Mouse (Mus musculus): ENCODE data around the gene Col23a1.

Gene Col23a1

DNA sequence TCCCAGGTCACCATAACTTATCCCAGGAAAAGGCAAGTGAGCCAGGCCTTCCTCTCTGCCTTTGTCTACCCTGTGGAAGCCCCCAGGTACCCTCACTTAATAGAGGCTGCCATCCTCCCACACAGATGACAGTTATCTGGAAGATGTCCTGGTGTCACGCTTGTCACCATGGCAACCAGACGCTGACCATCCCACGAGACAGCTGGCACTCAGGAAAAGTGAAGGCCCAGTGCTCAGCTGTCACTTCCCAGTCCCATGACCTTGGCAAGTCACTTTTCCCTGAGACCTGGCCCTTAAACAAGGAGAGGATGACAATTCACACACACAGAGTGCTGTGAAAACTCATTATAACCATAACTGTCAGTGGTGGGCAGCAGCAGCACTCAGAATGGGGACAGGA lies 262.4 kb downstream of the Col23a1 start:
- DNase-seq: no peak

DNA sequence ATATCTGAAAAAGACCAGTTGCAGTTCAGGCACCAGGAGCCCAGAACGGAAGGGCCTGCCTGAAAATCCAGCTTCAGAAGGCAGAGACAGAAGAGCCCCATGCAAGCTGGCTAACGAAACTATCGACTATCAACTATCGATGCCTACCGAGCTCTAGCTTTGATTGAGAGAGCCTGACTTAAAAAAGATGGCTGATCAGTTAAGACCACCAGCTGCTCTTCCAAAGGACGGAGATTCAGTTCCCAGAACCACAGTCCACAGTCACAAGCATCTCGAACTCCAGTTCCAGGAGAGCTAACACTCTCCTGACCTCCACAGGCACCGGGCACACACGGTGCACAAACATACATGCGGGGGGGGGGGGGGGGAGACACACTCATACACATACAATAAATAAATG lies 264.9 kb downstream of the Col23a1 start:
- no peak for DNase-seq

DNA sequence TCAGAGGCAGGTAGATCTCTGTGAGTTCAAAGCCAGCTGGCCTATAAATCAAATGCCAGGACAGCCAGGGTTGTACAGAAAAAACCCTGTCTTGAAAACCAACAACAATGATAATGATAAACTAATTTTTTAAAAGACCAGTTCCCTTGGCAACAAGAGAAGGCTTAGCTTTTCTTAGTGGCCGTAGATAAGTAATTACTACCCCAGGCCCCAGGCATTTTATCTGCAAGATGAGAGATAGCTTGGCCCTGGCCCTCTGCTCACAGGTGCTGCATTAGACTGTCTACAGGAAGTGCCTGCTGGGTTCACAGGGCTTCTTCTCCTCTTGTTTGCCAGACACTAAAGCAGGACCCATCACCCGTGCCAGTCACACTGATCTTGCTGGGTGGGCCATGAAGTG lies 265.3 kb downstream of the Col23a1 start:
- DNase-seq: no peak

DNA sequence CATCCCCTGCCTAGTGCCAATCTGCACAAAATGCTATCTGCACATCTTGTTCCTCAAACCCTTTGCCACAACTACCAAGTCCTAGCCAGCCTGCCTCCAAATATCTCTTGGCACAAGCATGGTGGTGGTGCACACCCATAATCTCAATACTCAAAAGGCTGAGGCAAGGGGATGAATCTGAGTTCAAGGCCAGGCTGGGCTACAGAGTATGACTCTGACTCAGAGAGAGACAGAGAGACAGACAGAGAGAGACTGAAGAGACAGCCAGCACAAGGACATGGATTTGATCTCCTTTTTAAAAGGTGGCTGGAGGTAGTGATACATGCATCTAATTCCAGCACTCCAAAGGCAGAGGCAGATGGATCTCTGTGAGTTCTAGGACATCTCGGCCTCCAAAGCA lies 273.6 kb downstream of the Col23a1 start:
- DNase-seq: no peak

DNA sequence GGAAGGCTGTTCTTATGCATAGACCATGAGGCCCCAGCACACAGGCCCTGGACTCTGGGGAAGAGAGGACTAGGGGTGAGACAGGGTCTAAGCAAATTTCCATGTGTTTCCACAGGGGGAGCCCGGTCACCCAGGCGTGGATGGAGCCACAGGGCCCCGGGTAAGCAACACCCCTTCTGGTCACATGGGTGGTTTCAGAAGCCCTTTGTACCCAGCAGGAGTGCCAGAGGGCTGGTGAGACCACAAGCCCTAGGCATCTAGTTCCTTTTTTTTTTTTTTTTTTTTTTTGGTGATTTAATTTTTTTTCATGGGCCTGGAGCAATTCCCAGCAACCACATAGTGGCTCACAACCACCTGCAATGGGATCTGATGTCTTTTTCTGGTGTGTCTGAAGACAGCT lies 275.3 kb downstream of the Col23a1 start:
- no peak for DNase-seq

DNA sequence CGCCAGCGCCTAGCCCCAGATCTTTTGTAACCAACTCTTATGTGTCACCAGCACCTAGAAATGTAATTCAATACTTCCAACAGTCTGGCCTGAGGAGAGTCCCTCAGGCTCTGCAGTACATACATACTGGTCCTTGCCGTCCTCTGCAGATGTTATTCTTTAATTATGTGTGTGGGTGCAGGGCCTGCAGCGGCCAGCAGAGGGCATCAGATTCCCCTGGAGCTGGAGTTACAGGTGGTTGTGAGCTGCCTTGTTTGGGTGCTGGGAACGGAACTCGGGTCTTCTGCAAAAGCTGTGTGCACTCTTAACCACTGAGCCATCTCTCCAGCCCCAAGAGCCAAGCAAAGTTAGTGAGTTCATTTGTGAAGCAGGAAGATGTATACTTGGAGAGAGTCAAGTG lies 276.2 kb downstream of the Col23a1 start:
- no peak for DNase-seq

DNA sequence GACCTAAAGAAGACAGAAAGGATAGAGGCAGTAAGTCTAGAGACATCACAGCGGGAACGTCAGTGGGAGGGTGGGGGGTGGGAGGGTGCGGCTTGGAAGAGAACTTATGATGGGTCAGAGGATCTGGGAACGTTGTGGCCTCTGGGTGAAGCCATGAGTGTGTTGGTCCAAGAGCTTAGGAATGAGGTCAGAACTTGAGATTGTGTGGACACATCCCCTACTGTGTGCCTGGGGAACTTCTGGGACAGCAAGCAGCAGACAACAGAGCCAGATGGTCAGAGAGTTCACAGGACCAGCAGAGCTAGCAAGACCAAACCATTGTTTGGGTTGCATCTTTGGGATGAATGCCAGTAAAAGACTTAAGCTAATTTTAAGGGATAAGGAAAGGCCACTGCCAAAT lies 279.1 kb downstream of the Col23a1 start:
- no peak for DNase-seq

DNA sequence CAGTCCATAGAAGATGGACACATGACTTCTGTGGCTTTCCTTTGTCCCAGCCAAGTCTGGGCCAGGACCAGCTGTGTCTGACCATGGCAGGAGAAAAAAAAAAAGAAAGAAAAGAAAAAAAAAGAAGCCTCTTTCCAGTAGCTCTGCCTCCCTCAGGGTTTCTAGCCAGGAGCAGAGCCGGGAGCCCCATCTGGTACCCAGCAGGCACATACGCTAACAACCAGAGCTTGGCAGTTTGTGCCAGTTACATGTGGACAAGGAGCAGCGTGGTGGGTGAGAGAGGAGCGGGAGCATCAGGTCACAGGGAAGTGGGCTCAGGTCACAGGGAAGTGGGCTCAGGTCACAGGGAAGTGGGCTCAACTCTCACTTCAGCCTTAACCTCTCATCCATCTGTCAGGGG lies 286.7 kb downstream of the Col23a1 start:
- no peak for DNase-seq

DNA sequence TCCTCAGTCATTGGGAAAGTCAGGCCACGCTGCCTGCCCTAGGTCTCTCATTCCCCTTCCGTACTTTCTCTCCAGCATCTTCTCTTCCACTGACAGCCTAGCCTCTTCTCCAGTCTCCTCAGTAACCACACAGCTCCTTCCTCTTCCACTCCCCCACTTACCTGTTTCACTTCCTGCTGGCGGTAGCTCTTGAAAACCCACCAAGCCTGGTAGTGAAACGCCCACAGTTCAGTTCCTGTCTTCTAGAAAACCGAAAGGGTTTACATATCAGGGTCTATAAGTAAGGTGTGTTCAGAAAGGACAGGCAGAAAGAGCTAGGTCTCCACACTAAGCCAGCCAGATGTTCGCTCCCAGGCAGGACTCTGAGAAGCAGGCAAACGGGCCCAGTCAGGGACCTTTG lies 287.9 kb downstream of the Col23a1 start:
- DNase-seq: no peak

DNA sequence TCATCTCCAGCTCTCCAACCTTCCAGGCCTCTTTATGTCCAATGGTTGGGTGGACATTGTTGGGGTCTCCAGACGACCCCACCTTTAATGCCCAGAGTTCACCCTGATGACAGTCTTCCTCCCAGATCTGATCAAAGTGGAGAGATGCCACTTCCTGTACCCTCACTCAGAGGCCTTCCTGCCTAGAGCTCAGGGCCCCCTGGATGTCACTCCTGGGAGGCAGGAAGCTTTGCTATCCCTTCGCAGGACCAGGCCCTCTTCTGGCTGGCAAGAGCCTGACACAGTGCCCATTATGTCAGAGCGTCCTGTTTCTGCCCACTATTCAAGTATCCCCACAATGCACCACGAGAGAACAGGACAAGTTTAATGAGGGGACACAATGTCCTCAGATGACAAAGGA lies 289.3 kb downstream of the Col23a1 start:
- no peak for DNase-seq

DNA sequence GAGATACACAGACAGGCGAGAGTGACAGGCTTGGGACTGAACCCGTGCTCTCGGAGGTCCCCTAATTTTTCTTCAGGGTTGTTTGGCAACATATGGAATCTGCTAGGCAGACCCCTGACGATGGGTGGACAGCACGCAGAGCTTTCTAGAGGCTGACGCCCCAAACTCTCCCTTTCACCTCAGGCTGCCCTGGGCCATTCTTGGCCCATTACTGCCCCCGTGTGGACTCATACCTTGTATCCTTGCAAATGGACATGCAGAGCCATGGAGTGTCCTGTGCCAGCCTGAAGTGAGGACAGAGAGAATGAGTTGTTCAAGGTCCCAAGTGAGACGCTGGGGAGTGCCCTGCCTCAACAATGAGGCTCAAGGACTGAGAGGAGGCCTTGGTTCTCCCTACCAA lies 293.0 kb downstream of the Col23a1 start:
- DNase-seq: peak; percentile 67 to 81

DNA sequence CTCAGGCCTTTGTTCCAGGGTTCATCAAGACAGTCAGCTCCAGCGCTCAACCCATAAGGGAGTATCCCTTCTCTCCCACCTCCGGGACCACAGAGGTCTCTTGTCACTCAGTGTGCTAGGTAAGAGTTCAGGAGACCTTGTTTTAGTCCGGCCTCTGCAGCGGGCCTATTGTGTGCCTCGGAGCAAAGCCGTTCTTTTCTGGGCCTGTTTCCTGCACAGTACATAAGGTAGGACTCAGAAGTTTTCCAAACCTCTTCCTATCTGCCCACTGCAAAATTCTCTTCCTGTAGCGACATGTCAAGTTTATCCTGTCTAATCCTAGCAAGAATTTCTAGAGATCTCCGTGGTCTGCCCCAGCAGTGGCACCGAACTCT lies 294.3 kb downstream of the Col23a1 start:
- DNase-seq: no peak

DNA sequence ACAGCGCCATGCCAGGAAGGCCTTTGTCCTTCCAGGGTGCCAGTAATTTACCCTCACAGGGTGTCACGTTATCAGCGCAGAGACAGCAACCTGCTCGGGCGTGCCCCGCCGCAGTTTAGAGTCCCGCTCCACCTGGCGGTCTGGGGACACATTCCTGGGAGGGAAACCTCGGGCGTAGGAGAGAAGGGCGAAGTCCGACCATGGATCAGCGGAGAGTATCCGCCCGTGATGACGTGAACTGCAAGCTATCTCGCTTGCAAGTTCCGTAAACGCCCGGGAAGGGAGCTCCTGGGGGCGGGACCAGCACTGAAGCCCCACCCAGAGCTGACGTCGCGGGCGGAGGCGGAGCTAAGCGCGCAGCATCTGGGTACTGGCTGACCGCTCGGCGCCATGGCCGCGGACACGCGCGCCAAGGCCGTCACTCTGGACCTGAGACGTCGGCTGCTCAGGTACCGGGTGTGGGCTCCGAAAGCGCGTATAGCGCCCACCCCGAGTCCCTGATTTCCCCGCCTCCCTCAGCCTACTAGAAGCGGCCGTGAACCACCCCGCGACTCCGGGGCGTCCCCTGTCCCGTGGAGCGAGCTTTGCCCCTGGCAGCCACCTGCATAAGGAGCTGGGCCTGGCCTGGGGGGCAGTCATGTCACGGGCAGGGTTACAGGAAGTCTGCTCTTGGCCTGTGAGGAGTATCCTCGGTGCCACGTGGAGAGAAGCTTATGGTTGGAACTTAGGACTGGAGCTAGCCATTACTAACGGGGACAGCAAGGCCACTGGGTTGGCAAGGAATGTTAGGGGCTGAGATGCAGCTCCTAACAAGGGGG lies 294.9 kb downstream of the Col23a1 start, which contains the start of gene Phykpl:
Gene Phykpl, plus strand, starts transcription at position 327 of the 818 bp plus-strand sequence.
- DNase-seq: peak; percentile 98 to 99

DNA sequence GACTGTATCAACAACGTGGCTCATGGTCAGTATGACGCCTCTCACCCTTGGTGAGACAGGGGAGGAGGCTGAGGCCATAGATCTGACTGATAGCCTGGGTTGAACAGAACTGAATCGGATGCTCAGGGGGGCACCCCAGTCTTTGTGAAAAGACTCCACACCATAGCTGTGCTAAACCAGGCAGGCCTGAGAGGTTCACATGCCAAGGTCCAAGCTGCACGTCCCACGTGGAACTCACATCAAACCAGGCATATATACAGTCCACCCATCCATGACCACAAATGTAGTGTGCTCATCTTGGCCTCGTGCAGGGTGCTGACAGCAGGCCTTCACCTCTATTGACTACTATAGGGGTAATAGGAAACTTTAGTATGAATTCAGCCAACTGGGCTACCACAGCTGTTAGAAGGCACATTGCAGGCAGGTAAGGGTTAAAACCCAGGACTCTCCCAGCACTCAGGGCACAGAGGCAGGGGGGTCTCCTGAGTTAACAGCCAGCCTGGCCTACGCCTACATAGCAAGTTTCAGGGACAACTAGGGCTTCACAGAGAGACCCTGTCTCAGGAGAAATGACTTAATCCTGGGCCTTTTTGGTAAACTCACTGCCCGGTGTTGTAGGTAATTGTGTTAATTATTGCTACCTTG lies 296.0 kb downstream of the Col23a1 start:
- no peak for DNase-seq

DNA sequence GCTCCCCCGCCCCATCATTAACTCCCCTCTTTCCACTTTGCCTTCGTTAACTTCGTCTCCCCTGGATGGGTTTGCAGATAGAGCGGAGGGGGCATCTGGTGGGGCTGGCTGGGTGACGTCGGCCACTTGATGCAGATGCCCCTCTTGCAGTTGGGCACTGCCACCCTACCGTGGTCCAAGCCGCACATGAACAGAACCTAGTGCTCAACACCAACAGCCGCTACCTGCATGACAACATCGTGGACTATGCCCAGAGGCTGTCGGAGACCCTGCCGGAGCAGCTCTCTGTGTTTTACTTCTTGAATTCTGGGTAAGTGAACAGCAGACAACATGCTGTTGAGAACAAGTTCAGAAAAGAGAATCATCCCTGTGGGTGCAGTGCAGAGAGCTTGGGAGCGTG lies 296.7 kb downstream of the Col23a1 start:
- no peak for DNase-seq

DNA sequence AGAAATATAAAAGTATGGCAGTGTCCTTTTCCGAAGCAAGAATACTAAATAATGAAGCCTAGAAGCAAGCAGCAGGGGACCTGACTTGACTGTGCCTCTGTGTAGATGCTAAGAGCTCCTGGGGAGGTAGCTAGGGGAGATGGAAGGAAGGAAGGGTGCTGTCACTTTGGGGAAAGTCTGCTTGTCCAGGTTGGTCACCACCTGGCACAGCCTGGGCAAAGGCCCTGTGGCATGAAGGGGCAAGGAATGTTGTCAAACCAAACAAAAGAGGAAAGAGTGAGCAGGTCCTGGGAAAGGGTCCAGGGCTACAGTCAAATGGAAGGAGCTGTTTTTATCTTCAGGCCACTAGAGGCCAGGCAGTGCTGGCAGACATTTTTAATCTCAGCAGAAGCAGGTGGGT lies 297.3 kb downstream of the Col23a1 start:
- no peak for DNase-seq

DNA sequence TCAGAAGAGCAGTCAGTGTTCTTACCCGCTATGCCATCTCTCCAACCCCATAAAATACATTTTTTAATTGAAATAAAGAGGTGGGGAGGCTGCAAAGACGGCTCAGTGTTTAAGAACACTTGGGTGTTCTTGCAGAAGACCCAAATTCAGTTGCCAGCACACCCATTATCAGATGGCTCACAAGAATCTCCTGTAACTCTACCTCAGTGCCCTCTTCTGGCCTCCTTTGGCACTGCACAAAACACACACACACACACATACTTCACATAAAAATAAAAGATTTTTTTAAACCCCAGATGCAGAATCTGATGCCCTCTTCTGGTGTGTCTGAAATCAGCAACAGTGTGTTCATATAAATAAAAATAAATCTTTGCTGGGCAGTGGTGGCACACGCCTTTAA lies 299.1 kb downstream of the Col23a1 start:
- no peak for DNase-seq

DNA sequence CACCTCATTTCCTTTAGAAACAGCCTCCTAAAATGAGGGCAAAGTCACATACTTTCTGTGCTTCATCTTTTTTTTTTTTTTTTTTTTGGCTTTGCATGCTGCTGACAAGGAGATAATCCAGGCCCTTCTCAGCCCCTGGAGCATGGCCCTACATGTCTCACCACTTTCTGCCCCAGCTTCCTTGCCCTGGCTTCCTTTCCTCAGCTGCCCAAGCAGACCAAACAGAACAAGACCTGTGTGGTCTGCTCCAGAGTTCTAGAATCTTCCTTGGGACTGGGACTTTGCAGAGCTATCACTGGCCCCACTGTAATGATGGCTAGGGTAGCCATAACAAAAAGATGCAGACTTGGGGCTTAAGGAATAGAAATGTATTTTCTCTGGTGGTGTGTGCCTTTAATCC lies 300.3 kb downstream of the Col23a1 start:
- DNase-seq: no peak

DNA sequence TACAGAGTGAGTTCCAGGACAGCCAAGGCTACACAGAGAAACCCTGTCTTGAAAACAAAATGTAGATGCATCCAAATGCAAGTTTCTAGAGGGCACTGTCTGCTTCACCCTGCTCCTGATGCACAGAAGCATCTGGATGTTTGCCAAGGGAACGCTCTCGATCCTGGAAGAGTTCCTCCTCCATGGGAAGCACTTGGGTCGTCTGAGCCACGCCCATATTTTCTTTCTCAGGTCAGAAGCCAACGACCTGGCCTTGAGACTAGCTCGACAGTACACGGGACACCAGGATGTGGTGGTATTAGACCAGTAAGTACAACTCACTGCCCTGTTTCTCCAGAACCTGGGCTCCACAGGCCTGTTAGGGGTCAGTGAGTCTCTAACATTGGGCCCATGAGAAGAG lies 301.4 kb downstream of the Col23a1 start:
- peak in 1 of 2 experiments; percentile 27 for DNase-seq

DNA sequence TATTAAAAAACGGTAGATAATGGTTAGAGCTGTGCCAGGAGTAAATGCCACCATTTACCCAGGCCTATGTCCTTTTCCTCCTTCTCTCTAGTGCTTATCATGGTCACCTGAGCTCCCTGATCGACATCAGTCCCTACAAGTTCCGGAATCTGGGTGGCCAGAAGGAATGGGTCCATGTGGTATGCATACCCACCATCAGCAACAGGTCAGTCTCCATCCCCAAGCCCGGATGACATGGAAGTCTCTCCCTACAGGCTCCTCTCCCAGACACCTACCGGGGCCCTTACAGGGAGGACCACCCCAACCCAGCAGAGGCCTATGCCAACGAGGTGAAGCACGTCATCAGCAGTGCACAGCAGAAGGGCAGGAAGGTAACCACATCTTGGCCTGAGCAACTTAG lies 302.2 kb downstream of the Col23a1 start:
- DNase-seq: no peak

DNA sequence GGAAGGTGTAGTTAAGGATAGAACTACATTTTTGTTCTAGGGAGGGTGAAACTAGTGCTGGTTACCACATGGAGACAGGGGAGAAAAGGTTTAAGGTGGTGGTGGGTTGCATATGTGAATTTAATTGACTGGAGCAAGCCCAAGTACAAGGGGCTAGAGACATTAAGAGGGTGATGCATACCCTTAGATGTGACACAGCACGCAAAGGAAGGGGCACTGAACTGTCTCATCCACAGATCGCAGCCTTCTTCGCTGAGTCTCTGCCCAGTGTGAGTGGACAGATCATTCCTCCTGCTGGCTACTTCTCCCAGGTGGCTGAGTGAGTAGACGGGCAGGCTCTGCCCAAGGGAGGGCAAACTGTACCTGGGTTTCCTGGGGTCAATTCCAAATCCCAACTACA lies 303.6 kb downstream of the Col23a1 start:
- no peak for DNase-seq

DNA sequence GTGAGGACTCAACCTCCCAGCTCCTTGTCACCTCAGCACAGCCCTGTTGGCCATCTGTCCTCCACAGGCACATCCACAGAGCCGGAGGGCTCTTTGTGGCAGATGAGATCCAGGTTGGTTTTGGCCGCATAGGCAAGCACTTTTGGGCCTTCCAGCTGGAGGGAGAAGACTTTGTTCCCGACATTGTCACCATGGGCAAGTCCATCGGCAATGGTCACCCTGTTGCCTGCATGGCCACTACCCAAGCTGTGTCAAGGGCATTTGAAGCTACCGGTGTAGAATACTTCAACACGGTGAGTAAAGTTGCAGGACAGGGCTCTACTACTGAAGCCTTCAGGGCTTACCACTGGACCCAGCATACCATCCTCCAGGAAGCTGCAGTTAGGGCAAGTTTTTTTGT lies 304.1 kb downstream of the Col23a1 start:
- DNase-seq: no peak

DNA sequence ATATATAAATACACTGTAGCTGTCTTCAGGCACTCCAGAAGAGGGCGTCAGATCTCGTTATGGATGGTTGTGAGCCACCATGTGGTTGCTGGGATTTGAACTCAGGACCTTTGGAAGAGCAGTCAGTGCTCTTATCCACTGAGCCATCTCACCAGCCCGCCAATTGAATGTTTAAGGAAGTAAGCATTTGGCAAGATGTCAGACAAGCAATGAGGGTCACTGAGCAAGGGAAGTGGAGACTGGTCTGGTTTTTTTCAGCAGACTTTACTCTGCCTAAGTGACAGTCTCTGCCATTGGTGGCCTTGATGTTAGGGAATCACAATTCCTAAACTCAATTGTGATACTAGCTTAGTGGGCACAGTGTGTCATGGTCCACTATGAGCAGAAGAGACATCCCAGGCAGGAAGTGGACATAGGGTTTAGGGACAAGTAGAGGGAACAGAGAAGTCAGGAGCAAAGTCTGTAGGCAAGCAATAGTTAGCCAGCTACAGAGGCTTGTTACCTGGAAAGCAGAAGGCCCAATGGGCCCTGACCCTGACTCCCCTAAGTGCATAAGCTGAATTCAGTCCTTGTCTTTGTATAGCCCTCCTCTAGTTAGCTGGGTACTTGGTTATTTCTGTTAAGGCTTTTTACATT lies 305.1 kb downstream of the Col23a1 start:
- no peak for DNase-seq

DNA sequence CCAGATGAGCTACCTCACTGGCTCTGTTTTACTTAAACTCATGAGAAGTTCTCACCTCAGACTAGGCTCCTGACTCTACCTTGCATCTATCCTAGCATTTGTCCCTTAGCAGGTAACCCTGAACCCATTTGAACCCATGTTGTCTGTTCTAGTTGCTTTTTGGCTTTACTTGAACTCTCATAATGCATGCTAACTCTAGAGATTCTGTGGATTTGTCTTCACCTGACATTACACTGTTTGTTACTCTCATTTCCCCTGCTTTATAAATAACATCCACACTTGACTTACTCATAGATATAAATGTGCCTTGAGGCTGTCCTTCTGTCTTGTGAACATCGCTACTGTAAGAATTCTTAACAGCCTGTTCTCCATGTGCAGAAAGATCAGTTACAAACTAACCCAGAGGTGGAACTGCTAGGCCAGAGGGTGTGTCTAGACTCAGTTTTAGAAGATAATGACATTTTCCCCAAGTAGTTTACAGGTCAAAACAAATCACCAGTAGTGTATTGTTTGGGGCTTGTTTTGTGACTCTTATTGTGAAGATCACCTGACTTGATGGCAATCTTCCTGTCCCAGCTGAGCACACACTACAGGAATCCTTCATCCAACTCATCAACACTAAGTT lies 305.9 kb downstream of the Col23a1 start:
- DNase-seq: no peak
